In genomic region chr1:72211701-72212699, GRCm38 (mm10) we compare ENCODE assay signal across 8 mouse cellular contexts. TPM values are rescaled to one million over a fixed set of nuclear protein-coding genes. Genes with fewer than 3 reads are reported as not detected.
DNase-seq lines count a peak whose midpoint lies in the region; ATAC-seq and TF ChIP-seq lines count a peak whose summit lies in the region.

Gene Mreg (minus strand): TSS chr1:72212307.

- in situ Hi-C loops in Patski (cut with MboI; ENCODE audit: low pct_unique_long_range_greater_than_20kb), result no loop called here

- no peaks in the 10 kb centered on the region for H3K9me3 ChIP-seq in hindbrain, embryonic 14.5 days (ENCODE audit: control insufficient read depth, low read length)

- H3K27ac ChIP-seq in hindbrain, embryonic 14.5 days, result no peak within 1 kb of the TSS

- H3K4me3 ChIP-seq in hindbrain, embryonic 14.5 days (replicated peaks; ENCODE audit: low read length), result peak within 1 kb of the TSS; percentile 69

- under 1% methylated on average over 88 of the region's 89 CpGs for WGBS in hindbrain, embryonic 14.5 days

- peak within 1 kb of the TSS; percentile 67 for H3K9ac ChIP-seq in hindbrain, embryonic 14.5 days

- peak; percentile 65 for TF ChIP-seq CTCF in Patski (IDR thresholded peaks at IDR 0.05)

- H3K4me1 ChIP-seq in hindbrain, embryonic 14.5 days (replicated peaks; ENCODE audit: control insufficient read depth, insufficient read depth, low read length), result peaks cover 9% of the 10 kb centered on the region; the same call in 1 of the 2 replicates

- intact Hi-C loops in left cerebral cortex, postnatal 25 days (cut with DNase I), result no loop called here

- CTCF ChIA-PET in Patski (lab: Charles Lee), result no interaction called here

- peak within 1 kb of the TSS; percentile 97 for H3K4me2 ChIP-seq in hindbrain, embryonic 14.5 days (replicated peaks)

- no peaks in the 10 kb centered on the region for H3K36me3 ChIP-seq in hindbrain, embryonic 14.5 days (replicated peaks; ENCODE audit: control insufficient read depth, insufficient read depth)

- ATAC-seq in Patski, result peak; percentile 85
- ATAC-seq in hindbrain, embryonic 14.5 days (ENCODE audit: low FRiP score), result peak; percentile 71
- peak; percentile 71 for ATAC-seq in megakaryocyte-erythroid progenitor cell, adult 5-6 weeks (replicated peaks; ENCODE audit: low FRiP score, low TSS enrichment, poor library complexity, severe bottlenecking)
- no peak for ATAC-seq in erythroid progenitor cell, adult 5-6 weeks (replicated peaks; ENCODE audit: low FRiP score, poor library complexity, severe bottlenecking)

- H3K27me3 ChIP-seq in Patski, result no peaks in the 10 kb centered on the region
- no peaks in the 10 kb centered on the region for H3K27me3 ChIP-seq in hindbrain, embryonic 14.5 days (ENCODE audit: control insufficient read depth, insufficient read depth, low read length)

- no peak for DNase-seq in Patski (ENCODE audit: low read depth, low spot score)
- peak; percentile 74 for DNase-seq in cerebellum, adult 9-10 months
- peak; percentile 69 for DNase-seq in gastrocnemius, adult 18-20 months (ENCODE audit: low spot score)
- peak; percentile 59 for DNase-seq in hindbrain, embryonic 14.5 days (ENCODE audit: low spot score)
- DNase-seq in left cerebral cortex, postnatal 25 days (ENCODE audit: low spot score in 2 of 2), result peak; percentile 58 to 61
- DNase-seq in right cerebral cortex, postnatal 14 days, result peak; percentile 56

- POLR2A ChIA-PET in Patski (lab: Charles Lee), result interaction anchor here (0.7 kb wide), 1 partner anchor 36 kb away, joined by 3 read pairs; no protein-coding TSS in a partner anchor

RNA-seq across cellular contexts. Expression of gene Mreg, which starts in this region (rescaled TPM):
- polyA plus RNA-seq in Patski (2021), result 0.74 TPM
- total RNA-seq in gastrocnemius, adult 18-20 months (2021), result 10 to 100 TPM; 49.9 to 54.3 TPM
- 2.7 and 3.9 TPM in 2 replicates for polyA plus RNA-seq in hindbrain, embryonic 14.5 days (2014; fragmentation: Nextera tagmentation; extraction: Ambion mirVana)
- 1 to 10 TPM; 3.5 to 4.6 TPM for total RNA-seq in left cerebral cortex, postnatal 25 days (2021)
- total RNA-seq in megakaryocyte-erythroid progenitor cell, adult 5-6 weeks (2014; fragmentation: Nextera tagmentation), result not detected in 2 replicates
- not detected in 2 replicates for total RNA-seq in megakaryocyte-erythroid progenitor cell, adult 5-6 weeks (2017)
- 1.4 TPM in 1 of 2 replicates, not detected in the other for total RNA-seq in erythroid progenitor cell, adult 5-6 weeks (2015; ENCODE audit: low replicate concordance)
- total RNA-seq in erythroid progenitor cell, adult 5-6 weeks (2017; ENCODE audit: low replicate concordance), result 0.39 TPM in 1 of 2 replicates, not detected in the other

Comparison
In these comparisons a context has a peak if more than half of its experiments do, and no peak if none do; other contexts are left out.
1. RNA of gene Mreg (total RNA-seq): 49.9 to 54.3 TPM in gastrocnemius, adult 18-20 months; 3.5 to 4.6 TPM in left cerebral cortex, postnatal 25 days, not detected in megakaryocyte-erythroid progenitor cell, adult 5-6 weeks and 0.39 to 1.4 TPM in erythroid progenitor cell, adult 5-6 weeks; every median in the first group is over 4 times any median in the second.
2. Peak in ATAC-seq in Patski; RNA of the gene not detected or under 1 TPM.
3. Peak in ATAC-seq in megakaryocyte-erythroid progenitor cell, adult 5-6 weeks; RNA of the gene not detected or under 1 TPM.